Mouse (Mus musculus): ENCODE results near the gene Smarcc2. TPM values are rescaled to one million over a fixed set of nuclear protein-coding genes. Genes with fewer than 3 reads are reported as not detected.

The Smarcc2 gene
- polyA plus RNA-seq, 1 experiment from 2014 or later: 28.9 TPM

DNA sequence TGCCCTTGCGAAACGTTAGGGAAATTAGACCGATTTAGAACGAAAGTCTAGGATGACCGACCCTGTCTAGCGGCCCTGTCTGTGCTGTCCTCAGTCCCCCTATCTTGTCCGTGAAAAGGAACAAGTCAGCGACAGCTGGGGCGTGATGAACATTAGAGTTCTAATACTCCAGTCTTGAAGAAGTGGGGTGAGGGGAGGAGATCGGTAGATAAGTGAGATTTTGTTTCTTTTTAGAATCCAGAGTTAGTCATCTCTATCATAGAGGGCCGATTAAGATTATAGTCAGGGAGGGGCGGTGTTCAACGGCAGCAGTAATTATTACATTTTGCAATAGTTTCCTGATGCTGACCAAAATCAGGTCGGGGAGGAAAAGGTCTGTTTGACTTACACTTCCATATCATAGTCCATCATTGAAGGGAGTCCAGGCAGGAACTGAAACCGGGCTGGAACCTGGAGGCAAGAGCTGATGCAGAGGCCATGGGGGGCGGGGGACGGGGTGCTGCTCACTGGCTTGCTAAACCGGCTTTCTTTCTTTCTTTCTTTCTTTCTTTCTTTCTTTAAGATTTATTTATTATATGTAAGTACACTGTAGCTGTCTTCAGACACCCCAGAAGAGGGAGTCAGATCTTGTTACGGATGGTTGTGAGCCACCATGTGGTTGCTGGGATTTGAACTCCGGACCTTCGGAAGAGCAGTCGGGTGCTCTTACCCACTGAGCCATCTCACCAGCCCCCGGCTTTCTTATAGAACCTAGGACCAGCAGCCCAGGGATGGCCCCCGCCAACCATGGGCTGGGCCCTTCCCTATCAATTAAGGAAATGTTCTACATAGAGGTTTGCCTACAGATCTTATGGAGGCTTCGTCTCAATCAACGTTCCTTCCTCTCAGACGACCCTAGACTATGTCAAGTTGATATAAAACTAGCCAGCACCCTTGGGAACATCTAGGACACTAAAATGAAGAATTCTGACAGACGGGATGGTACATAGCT is 67.6 kb downstream of the Smarcc2 start:
- H3K9me3 ChIP-seq (ENCODE audit: low read length): no peaks in the 10 kb centered on the region

DNA sequence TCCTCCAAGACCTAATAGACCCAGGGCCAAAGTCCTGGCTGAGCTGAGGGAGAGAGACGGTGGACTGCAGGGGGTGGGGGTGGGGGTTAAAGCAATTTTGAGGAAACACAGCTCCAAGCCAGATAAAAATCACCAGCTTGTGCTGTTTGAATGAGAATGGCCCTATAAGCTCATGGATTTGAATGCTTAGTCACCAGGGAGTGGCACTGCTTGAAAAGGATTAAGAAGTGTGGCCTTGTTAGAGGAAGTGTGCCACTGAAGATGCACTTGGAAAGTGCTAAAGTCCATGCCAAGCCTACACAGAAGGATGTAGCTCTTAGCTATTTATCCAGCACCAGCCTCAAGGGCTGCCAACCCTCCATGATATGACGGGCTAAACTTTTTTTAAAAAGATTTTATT is 76.2 kb downstream of the Smarcc2 start:
- Histone ChIP-seq H3K27me3 (replicated peaks; ENCODE audit: insufficient read depth, low read length) (no peaks in the 10 kb centered on the region), H3K4me2 (replicated peaks; ENCODE audit: low read depth, low read length) (no peak overlapping the region), H3K4me1 (ENCODE audit: insufficient read depth, low read depth, low read length) (no peaks in the 10 kb centered on the region), H3K9ac (replicated peaks; ENCODE audit: low read depth) (no peak overlapping the region), H3K4me3 (ENCODE audit: low read depth, low read length) (no peak overlapping the region), H3K9me3 (ENCODE audit: low read length) (no peaks in the 10 kb centered on the region), H3K36me3 (ENCODE audit: insufficient read depth, low read length) (no peaks in the 10 kb centered on the region), H3K27ac (ENCODE audit: low read length) (no peak overlapping the region)
- WGBS: 77% methylated on average over 2 of the region's 2 CpGs
- DNase-seq (ENCODE audit: low spot score) (no peak), ATAC-seq (no peak)
- TF ChIP-seq CTCF (IDR thresholded peaks at IDR 0.05) (no peak), EP300 (IDR thresholded peaks at IDR 0.05) (no peak)

More for the DNA sequence above, 67.6 kb downstream of the Smarcc2 start:
- Histone ChIP-seq H3K4me2 (replicated peaks; ENCODE audit: low read depth, low read length) (peak overlapping the region; percentile 92), H3K4me3 (ENCODE audit: low read depth, low read length) (peak overlapping the region; percentile 85), H3K9ac (replicated peaks; ENCODE audit: low read depth) (peak overlapping the region; percentile 12; the same call in 1 of the 2 replicates), H3K27ac (ENCODE audit: low read length) (peak overlapping the region; percentile 70), H3K27me3 (replicated peaks; ENCODE audit: insufficient read depth, low read length) (no peaks in the 10 kb centered on the region), H3K4me1 (ENCODE audit: insufficient read depth, low read depth, low read length) (peaks cover 6% of the 10 kb centered on the region; the same call in 1 of the 2 replicates), H3K36me3 (ENCODE audit: insufficient read depth, low read length) (no peaks in the 10 kb centered on the region)
- TF ChIP-seq EP300 (IDR thresholded peaks at IDR 0.05) (no peak), CTCF (IDR thresholded peaks at IDR 0.05) (no peak)
- 29% methylated on average over 28 of the region's 28 CpGs for WGBS
- DNase-seq (ENCODE audit: low spot score) (peak; percentile 67), ATAC-seq (0 out of 2 replicates have a peak, but pooled peaks have one; percentile 13)

DNA sequence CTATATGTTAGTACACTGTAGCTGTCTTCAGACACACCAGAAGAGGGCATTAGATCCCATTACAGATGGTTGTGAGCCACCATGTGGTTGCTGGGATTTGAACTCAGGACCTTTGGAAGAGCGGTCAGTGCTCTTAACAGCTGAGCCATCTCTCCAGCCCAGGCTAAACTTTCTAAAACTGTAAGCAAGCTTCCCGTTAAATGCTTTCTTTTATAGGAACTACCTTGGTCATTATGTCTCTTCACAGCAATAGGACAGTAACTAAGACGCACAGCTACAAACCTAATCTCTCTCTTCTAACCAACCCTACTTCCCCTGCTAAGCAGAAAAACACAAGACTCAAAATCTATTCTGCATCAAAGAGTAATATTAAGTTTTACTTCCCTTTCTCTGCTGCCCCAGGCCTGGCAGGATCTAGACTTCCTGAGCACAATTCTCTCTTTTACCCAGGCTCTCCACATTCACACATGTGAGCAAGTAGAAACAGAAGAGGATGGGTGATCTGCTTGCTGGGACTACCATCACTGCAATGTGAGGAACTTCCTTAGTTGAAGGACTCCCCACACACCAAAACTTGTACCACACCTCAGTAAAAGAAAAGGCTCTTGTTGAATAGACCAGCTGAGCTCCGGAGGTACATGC is 76.7 kb downstream of the Smarcc2 start:
- peak overlapping the region; percentile 49; the same call in 1 of the 2 replicates for H3K27ac ChIP-seq (ENCODE audit: low read length)
- no peak for DNase-seq (ENCODE audit: low spot score)
- H3K9me3 ChIP-seq (ENCODE audit: low read length): no peaks in the 10 kb centered on the region
- 74% methylated on average over 4 of the region's 4 CpGs for WGBS
- H3K36me3 ChIP-seq (ENCODE audit: insufficient read depth, low read length): no peaks in the 10 kb centered on the region
- no peaks in the 10 kb centered on the region for H3K27me3 ChIP-seq (replicated peaks; ENCODE audit: insufficient read depth, low read length)
- peak overlapping the region; percentile 29 for H3K4me2 ChIP-seq (replicated peaks; ENCODE audit: low read depth, low read length)
- H3K4me3 ChIP-seq (ENCODE audit: low read depth, low read length): no peak overlapping the region
- H3K9ac ChIP-seq (replicated peaks; ENCODE audit: low read depth): no peak overlapping the region
- TF ChIP-seq CTCF (IDR thresholded peaks at IDR 0.05) (no peak), EP300 (IDR thresholded peaks at IDR 0.05) (no peak)
- no peaks in the 10 kb centered on the region for H3K4me1 ChIP-seq (ENCODE audit: insufficient read depth, low read depth, low read length)
- ATAC-seq: no peak; the same call in 1 of the 2 replicates

GRCm38 (mm10) chr10:128536266-128536940 is 77.4 kb downstream of the Smarcc2 start:
- no peak overlapping the region for H3K4me3 ChIP-seq (ENCODE audit: low read depth, low read length)
- no peaks in the 10 kb centered on the region for H3K4me1 ChIP-seq (ENCODE audit: insufficient read depth, low read depth, low read length)
- no peak overlapping the region for H3K27ac ChIP-seq (ENCODE audit: low read length)
- ATAC-seq: peak; percentile 98
- TF ChIP-seq CTCF (IDR thresholded peaks at IDR 0.05) (peak; percentile 91), EP300 (IDR thresholded peaks at IDR 0.05) (no peak)
- peak; percentile 95 for DNase-seq (ENCODE audit: low spot score)
- H3K36me3 ChIP-seq (ENCODE audit: insufficient read depth, low read length): no peaks in the 10 kb centered on the region
- H3K9me3 ChIP-seq (ENCODE audit: low read length): no peaks in the 10 kb centered on the region
- H3K27me3 ChIP-seq (replicated peaks; ENCODE audit: insufficient read depth, low read length): no peaks in the 10 kb centered on the region
- no peak overlapping the region for H3K9ac ChIP-seq (replicated peaks; ENCODE audit: low read depth)
- peak overlapping the region; percentile 29 for H3K4me2 ChIP-seq (replicated peaks; ENCODE audit: low read depth, low read length)
- 14% methylated on average over 18 of the region's 18 CpGs for WGBS

- no peak for TF ChIP-seq EP300 (IDR thresholded peaks at IDR 0.05)
- TF ChIP-seq CTCF (IDR thresholded peaks at IDR 0.05): no peak
- Histone ChIP-seq H3K4me2 (replicated peaks; ENCODE audit: low read depth, low read length) (no peak overlapping the region), H3K9me3 (ENCODE audit: low read length) (no peaks in the 10 kb centered on the region), H3K36me3 (ENCODE audit: insufficient read depth, low read length) (peaks cover 6% of the 10 kb centered on the region; the same call in 1 of the 2 replicates), H3K27ac (ENCODE audit: low read length) (no peak overlapping the region), H3K4me1 (ENCODE audit: insufficient read depth, low read depth, low read length) (no peaks in the 10 kb centered on the region), H3K27me3 (replicated peaks; ENCODE audit: insufficient read depth, low read length) (no peaks in the 10 kb centered on the region), H3K4me3 (ENCODE audit: low read depth, low read length) (no peak overlapping the region), H3K9ac (replicated peaks; ENCODE audit: low read depth) (no peak overlapping the region)
- DNase-seq (ENCODE audit: low spot score): no peak
- 100% methylated on average over 1 of the region's 1 CpGs for WGBS
- no peak for ATAC-seq
Measured at GRCm38 (mm10) chr10:128538340-128538870, 79.4 kb downstream of the Smarcc2 start.

Small RNAs within 50 kb of the gene (microRNA-seq; reads per million reads assigned to microRNA genes)
- gene Mir6916: not detected
- not detected for gene Mir8105

Other genes starting within 250 kb of the Smarcc2 start
- 16.0 and 16.9 TPM in 2 replicates for gene Spryd4, start 247.4 kb upstream of the Smarcc2 start, polyA plus RNA-seq (2015; fragmentation: Nextera tagmentation; extraction: Ambion mirVana)
- gene Mip, start 233.4 kb upstream of the Smarcc2 start, polyA plus RNA-seq (2015; fragmentation: Nextera tagmentation; extraction: Ambion mirVana): not detected in 2 replicates
- gene Timeless, start 227.2 kb upstream of the Smarcc2 start, polyA plus RNA-seq (2015; fragmentation: Nextera tagmentation; extraction: Ambion mirVana): 11.2 and 14.5 TPM in 2 replicates
- not detected in 2 replicates for gene Apon, start 205.2 kb upstream of the Smarcc2 start, polyA plus RNA-seq (2015; fragmentation: Nextera tagmentation; extraction: Ambion mirVana)
- not detected in 2 replicates for gene Apof, start 190.6 kb upstream of the Smarcc2 start, polyA plus RNA-seq (2015; fragmentation: Nextera tagmentation; extraction: Ambion mirVana)
- gene Stat2, start 188.7 kb upstream of the Smarcc2 start, polyA plus RNA-seq (2015; fragmentation: Nextera tagmentation; extraction: Ambion mirVana): 11.8 and 13.4 TPM in 2 replicates
- gene Il23a, start 160.5 kb upstream of the Smarcc2 start, polyA plus RNA-seq (2015; fragmentation: Nextera tagmentation; extraction: Ambion mirVana): 0.30 and 0.32 TPM in 2 replicates
- gene Pan2, start 155.9 kb upstream of the Smarcc2 start, polyA plus RNA-seq (2015; fragmentation: Nextera tagmentation; extraction: Ambion mirVana): 19.0 and 20.2 TPM in 2 replicates
- gene Cnpy2, start 136.8 kb upstream of the Smarcc2 start, polyA plus RNA-seq (2015; fragmentation: Nextera tagmentation; extraction: Ambion mirVana): 243 and 244 TPM in 2 replicates
- gene Cs, start 121.5 kb upstream of the Smarcc2 start, polyA plus RNA-seq (2015; fragmentation: Nextera tagmentation; extraction: Ambion mirVana): 85.4 and 85.8 TPM in 2 replicates
- gene Coq10a, start 90.3 kb upstream of the Smarcc2 start, polyA plus RNA-seq (2015; fragmentation: Nextera tagmentation; extraction: Ambion mirVana): 16.4 and 19.9 TPM in 2 replicates
- 4.2 and 4.9 TPM in 2 replicates for gene Ankrd52, start 82.1 kb upstream of the Smarcc2 start, polyA plus RNA-seq (2015; fragmentation: Nextera tagmentation; extraction: Ambion mirVana)
- gene Slc39a5, start 58.0 kb upstream of the Smarcc2 start, polyA plus RNA-seq (2015; fragmentation: Nextera tagmentation; extraction: Ambion mirVana): 0.15 TPM in 1 of 2 replicates, not detected in the other
- gene Nabp2, start 47.8 kb upstream of the Smarcc2 start, polyA plus RNA-seq (2015; fragmentation: Nextera tagmentation; extraction: Ambion mirVana): 48.6 and 54.7 TPM in 2 replicates
- gene Rnf41, start 47.6 kb upstream of the Smarcc2 start, polyA plus RNA-seq (2015; fragmentation: Nextera tagmentation; extraction: Ambion mirVana): 31.3 and 32.2 TPM in 2 replicates
- 1,888 and 2,049 TPM in 2 replicates for gene Myl6, start 34.9 kb downstream of the Smarcc2 start, polyA plus RNA-seq (2015; fragmentation: Nextera tagmentation; extraction: Ambion mirVana)
- gene Myl6b, start 39.4 kb downstream of the Smarcc2 start, polyA plus RNA-seq (2015; fragmentation: Nextera tagmentation; extraction: Ambion mirVana): 5.5 and 5.9 TPM in 2 replicates
- 31.1 and 38.2 TPM in 2 replicates for gene Esyt1, start 66.6 kb downstream of the Smarcc2 start, polyA plus RNA-seq (2015; fragmentation: Nextera tagmentation; extraction: Ambion mirVana)
- 13.6 and 15.3 TPM in 2 replicates for gene Zc3h10, start 88.5 kb downstream of the Smarcc2 start, polyA plus RNA-seq (2015; fragmentation: Nextera tagmentation; extraction: Ambion mirVana)
- 2,921 and 3,267 TPM in 2 replicates for gene Rpl41, start 90.1 kb downstream of the Smarcc2 start, polyA plus RNA-seq (2015; fragmentation: Nextera tagmentation; extraction: Ambion mirVana)
- 64.2 and 66.5 TPM in 2 replicates for gene Pa2g4, start 106.7 kb downstream of the Smarcc2 start, polyA plus RNA-seq (2015; fragmentation: Nextera tagmentation; extraction: Ambion mirVana)
- gene Erbb3, start 130.4 kb downstream of the Smarcc2 start, polyA plus RNA-seq (2015; fragmentation: Nextera tagmentation; extraction: Ambion mirVana): 21.4 and 22.6 TPM in 2 replicates
- 459 and 465 TPM in 2 replicates for gene Rps26, start 167.5 kb downstream of the Smarcc2 start, polyA plus RNA-seq (2015; fragmentation: Nextera tagmentation; extraction: Ambion mirVana)
- gene Ikzf4, start 186.7 kb downstream of the Smarcc2 start, polyA plus RNA-seq (2015; fragmentation: Nextera tagmentation; extraction: Ambion mirVana): 1.3 and 1.5 TPM in 2 replicates
- gene Suox, start 214.8 kb downstream of the Smarcc2 start, polyA plus RNA-seq (2015; fragmentation: Nextera tagmentation; extraction: Ambion mirVana): 12.3 and 12.6 TPM in 2 replicates
- 69.1 and 71.8 TPM in 2 replicates for gene Rab5b, start 237.0 kb downstream of the Smarcc2 start, polyA plus RNA-seq (2015; fragmentation: Nextera tagmentation; extraction: Ambion mirVana)
- 1.0 and 1.4 TPM in 2 replicates for gene Pmel, start 244.9 kb downstream of the Smarcc2 start, polyA plus RNA-seq (2015; fragmentation: Nextera tagmentation; extraction: Ambion mirVana)
- 33.9 and 34.7 TPM in 2 replicates for gene Cdk2, start 245.8 kb downstream of the Smarcc2 start, polyA plus RNA-seq (2015; fragmentation: Nextera tagmentation; extraction: Ambion mirVana)